Mouse (Mus musculus): ENCODE measurements at regions not wholly inside any gene's neighbourhood (a gene's known extent, or its start where the extent isn't known, plus 50 kb on each side); places are given as distances from the start of the nearest gene placed in this dataset.

- DNase-seq, result no peak
These were observed 81.9 kb upstream of the Rbpj start for GRCm38 (mm10) chr5:53384026-53384425.

GRCm38 (mm10) chr5:53385513-53386148 lies 80.3 kb upstream of the Rbpj start:
- DNase-seq, result no peak

- DNase-seq, result no peak
These were observed 72.4 kb upstream of the Rbpj start for GRCm38 (mm10) chr5:53393571-53393970.

- DNase-seq, result no peak
These were observed 71.4 kb upstream of the Rbpj start for GRCm38 (mm10) chr5:53394560-53394959.

GRCm38 (mm10) chr5:53398428-53399058 lies 67.4 kb upstream of the Rbpj start:
- no peak for DNase-seq

- DNase-seq, result no peak
These were observed 64.9 kb upstream of the Rbpj start for GRCm38 (mm10) chr5:53401093-53401492.

GRCm38 (mm10) chr5:53402022-53402421 lies 63.9 kb upstream of the Rbpj start:
- no peak for DNase-seq

GRCm38 (mm10) chr5:53402619-53403151 lies 63.3 kb upstream of the Rbpj start:
- DNase-seq, result no peak

GRCm38 (mm10) chr5:53405929-53406328 lies 60.0 kb upstream of the Rbpj start:
- DNase-seq, result no peak

- DNase-seq, result no peak
These were observed 58.3 kb upstream of the Rbpj start for GRCm38 (mm10) chr5:53407646-53408045.

- no peak for DNase-seq
These were observed 57.7 kb upstream of the Rbpj start for GRCm38 (mm10) chr5:53408235-53408634.

GRCm38 (mm10) chr5:53409740-53410139 lies 56.2 kb upstream of the Rbpj start:
- DNase-seq, result no peak

GRCm38 (mm10) chr5:53412391-53413075 lies 53.4 kb upstream of the Rbpj start:
- no peak for DNase-seq

GRCm38 (mm10) chr5:53413677-53414076 lies 52.3 kb upstream of the Rbpj start:
- no peak for DNase-seq

GRCm38 (mm10) chr5:53415472-53415871 lies 50.5 kb upstream of the Rbpj start:
- DNase-seq, result no peak

All from layer of hippocampus, postnatal 36 days (tissue).